Mouse (Mus musculus) kidney, adult 8-10 months (tissue): ENCODE results near the gene Arap1.

Experiments used
- DNase-seq, 2 experiments: peaks; one replicate each; pipeline ENCODE4 v3.0.0; 2022

Gene Arap1

GRCm38 (mm10) chr7:101327786-101328185, 20.1 kb upstream of the Arap1 start:
- DNase-seq: no peak

GRCm38 (mm10) chr7:101328621-101329158, 19.2 kb upstream of the Arap1 start:
- DNase-seq: no peak

- no peak for DNase-seq
Observed at GRCm38 (mm10) chr7:101329606-101330005, 18.3 kb upstream of the Arap1 start.

- no peak for DNase-seq
Observed at GRCm38 (mm10) chr7:101330074-101330840, 17.6 kb upstream of the Arap1 start.

GRCm38 (mm10) chr7:101330841-101331173, 17.1 kb upstream of the Arap1 start:
- no peak for DNase-seq

GRCm38 (mm10) chr7:101332045-101332831, 15.6 kb upstream of the Arap1 start:
- no peak for DNase-seq

GRCm38 (mm10) chr7:101335228-101335627, 12.6 kb upstream of the Arap1 start:
- no peak for DNase-seq

GRCm38 (mm10) chr7:101336686-101337085, 11.2 kb upstream of the Arap1 start:
- DNase-seq: no peak

GRCm38 (mm10) chr7:101337401-101337800, 10.5 kb upstream of the Arap1 start:
- DNase-seq: no peak

- DNase-seq: no peak
Observed at GRCm38 (mm10) chr7:101341405-101341804, 6.5 kb upstream of the Arap1 start.

- DNase-seq: no peak
Observed at GRCm38 (mm10) chr7:101343135-101343534, 4.7 kb upstream of the Arap1 start.

GRCm38 (mm10) chr7:101344892-101345291, 3.0 kb upstream of the Arap1 start:
- no peak for DNase-seq

GRCm38 (mm10) chr7:101346991-101347390, 876 bp upstream of the Arap1 start:
- DNase-seq: no peak

GRCm38 (mm10) chr7:101348312-101348711, 445 bp downstream of the Arap1 start:
- peak; percentile 49 to 50 for DNase-seq

GRCm38 (mm10) chr7:101349861-101350260, 2.0 kb downstream of the Arap1 start:
- DNase-seq: no peak

GRCm38 (mm10) chr7:101352404-101352803, 4.5 kb downstream of the Arap1 start:
- no peak for DNase-seq

GRCm38 (mm10) chr7:101354423-101354822, 6.6 kb downstream of the Arap1 start:
- peak; percentile 28 to 52 for DNase-seq

- no peak for DNase-seq
Observed at GRCm38 (mm10) chr7:101355551-101356100, 7.8 kb downstream of the Arap1 start.

- no peak for DNase-seq
Observed at GRCm38 (mm10) chr7:101356868-101357267, 9.0 kb downstream of the Arap1 start.

GRCm38 (mm10) chr7:101360406-101360805, 12.5 kb downstream of the Arap1 start:
- peak; percentile 39 to 55 for DNase-seq

GRCm38 (mm10) chr7:101361021-101361420, 13.2 kb downstream of the Arap1 start:
- DNase-seq: no peak

- no peak for DNase-seq
Observed at GRCm38 (mm10) chr7:101361767-101362166, 13.9 kb downstream of the Arap1 start.

- no peak for DNase-seq
Observed at GRCm38 (mm10) chr7:101362791-101363191, 14.9 kb downstream of the Arap1 start.

- DNase-seq: no peak
Observed at GRCm38 (mm10) chr7:101363914-101364313, 16.0 kb downstream of the Arap1 start.
